Mouse (Mus musculus): ENCODE measurements around the gene Arhgap21.

DNA sequence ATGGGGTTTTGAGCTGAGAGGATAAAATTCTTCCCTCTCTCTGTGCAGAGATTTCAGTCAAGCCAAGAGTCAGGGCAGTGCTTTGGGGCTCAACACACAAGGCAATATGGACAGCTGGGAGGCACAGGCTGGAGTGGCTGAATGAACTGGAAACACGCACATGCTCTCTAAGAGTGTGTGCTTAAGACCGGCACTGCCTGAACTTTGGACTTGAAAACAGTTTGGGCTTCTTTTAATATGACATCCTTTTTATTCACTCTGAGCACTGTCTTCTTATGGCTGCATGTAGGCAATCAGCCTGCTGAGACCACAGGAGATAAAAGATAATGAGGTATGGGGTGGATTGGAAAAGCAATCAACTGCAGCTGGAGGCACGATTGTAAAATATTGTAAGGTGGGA, 137.8 kb downstream of the Arhgap21 start:
- TF ChIP-seq CTCF (IDR thresholded peaks at IDR 0.05; ENCODE audit: extremely low read depth, insufficient read length, insufficient replicate concordance, low read depth, low read length), result no peak
- no peak for TF ChIP-seq POLR2A (IDR thresholded peaks at IDR 0.05; ENCODE audit: low read depth, low read length)
